ENCODE assay signal across 8 mouse cellular contexts in the genomic region with DNA sequence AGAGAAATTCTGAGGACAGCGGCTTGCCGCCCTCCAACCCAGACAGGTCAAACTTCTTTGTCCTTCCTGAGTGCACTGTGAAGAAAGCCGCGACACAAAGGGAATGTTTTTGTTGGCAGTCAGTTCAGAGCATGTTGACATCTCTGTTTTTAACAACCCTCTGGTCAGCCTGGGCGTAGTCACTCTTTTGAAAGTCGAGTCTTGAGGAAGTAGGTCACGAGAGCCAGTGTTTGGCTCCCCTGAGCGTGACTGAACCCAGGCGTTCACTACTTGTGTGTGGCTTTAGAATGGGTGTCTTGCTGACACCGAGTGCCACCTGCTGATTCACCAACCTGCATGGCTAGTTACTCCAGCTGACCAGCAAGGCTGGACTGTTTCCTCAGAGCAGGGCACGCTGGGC. TPM values are rescaled to one million over a fixed set of nuclear protein-coding genes. Genes with fewer than 3 reads are reported as not detected.
A peak's percentile ranks its signal among the peaks of the same experiment; 100 is the strongest.
DNase-seq lines count a peak whose midpoint lies in the region; ATAC-seq and TF ChIP-seq lines count a peak whose summit lies in the region.

No protein-coding gene starts in this region.

- no peaks in the 10 kb centered on the region for H3K27me3 ChIP-seq in liver, adult 2 months (ENCODE audit: control insufficient read depth, insufficient read depth, low read length)
- H3K27me3 ChIP-seq in liver, embryonic 11.5 days (replicated peaks; ENCODE audit: control insufficient read depth, insufficient read depth, low read length): no peaks in the 10 kb centered on the region

- H3K27ac ChIP-seq in liver, adult 2 months (replicated peaks; ENCODE audit: insufficient read depth, low read depth, low read length): no peak overlapping the region
- no peak overlapping the region for H3K27ac ChIP-seq in liver, embryonic 11.5 days (ENCODE audit: low read depth, low read length)

- 3% methylated on average over 11 of the region's 11 CpGs for WGBS in liver, adult 2 months
- WGBS in liver, embryonic 11.5 days: 45% methylated on average over 11 of the region's 11 CpGs

- peak overlapping the region; percentile 55 for H3K4me2 ChIP-seq in liver, embryonic 11.5 days

- ATAC-seq in liver, embryonic 11.5 days (replicated peaks; ENCODE audit: low FRiP score): 0 out of 2 replicates have a peak, but pooled peaks have one; percentile 24

- TF ChIP-seq POLR2A in liver, adult 2 months (IDR thresholded peaks at IDR 0.05; ENCODE audit: extremely low read depth, insufficient read depth, low read length): no peak

- no peaks in the 10 kb centered on the region for H3K79me2 ChIP-seq in liver, adult 2 months (ENCODE audit: control insufficient read depth, insufficient read depth, low read length)

- peaks cover 8% of the 10 kb centered on the region; the same call in 1 of the 2 replicates for H3K4me1 ChIP-seq in liver, adult 2 months (ENCODE audit: control insufficient read depth, insufficient read depth, low read length)
- H3K4me1 ChIP-seq in liver, embryonic 11.5 days (replicated peaks; ENCODE audit: control insufficient read depth, insufficient read depth, low read length): peaks cover 7% of the 10 kb centered on the region; the same call in 1 of the 2 replicates

- no peaks in the 10 kb centered on the region for H3K36me3 ChIP-seq in liver, adult 2 months (ENCODE audit: control insufficient read depth, insufficient read depth, low read length)
- H3K36me3 ChIP-seq in liver, embryonic 11.5 days (ENCODE audit: control insufficient read depth, insufficient read depth, low read length): no peaks in the 10 kb centered on the region

- TF ChIP-seq CTCF in liver, adult 2 months (IDR thresholded peaks at IDR 0.05; ENCODE audit: low read depth, low read length): no peak

- peak; percentile 82 for DNase-seq in liver, adult 2 months (ENCODE audit: extremely low read depth, low read depth, low spot score)
- DNase-seq in liver: no peak
- DNase-seq in heart, adult 9 months (ENCODE audit: low spot score in 2 of 2): peak; percentile 44 to 53
- no peak for DNase-seq in liver, embryonic 11.5 days (ENCODE audit: low spot score)
- DNase-seq in skeletal muscle tissue, adult 2 months (ENCODE audit: low read depth, low spot score): peak; percentile 34
- no peak for DNase-seq in cerebellum, adult 11 months
- DNase-seq in layer of hippocampus, adult 8-10 months (ENCODE audit: low spot score in 2 of 2): no peak
- no peak for DNase-seq in left cerebral cortex, adult 9 months (ENCODE audit: low spot score in 2 of 2)

- H3K9ac ChIP-seq in liver, adult 2 months (ENCODE audit: low read depth, low read length): no peak overlapping the region
- 0 out of 2 replicates have a peak overlapping the region, but pooled peaks have one; percentile 20 for H3K9ac ChIP-seq in liver, embryonic 11.5 days (ENCODE audit: low read depth, low read length)

- H3K4me3 ChIP-seq in liver, adult 2 months (ENCODE audit: insufficient read depth, low read depth, low read length): no peak overlapping the region
- no peak overlapping the region for H3K4me3 ChIP-seq in liver, embryonic 11.5 days (ENCODE audit: low read depth, low read length)

- H3K9me3 ChIP-seq in liver, embryonic 11.5 days (ENCODE audit: control insufficient read depth, low read length): no peaks in the 10 kb centered on the region

RNA-seq across cellular contexts. Expression of a gene that starts 18.4 kb away (rescaled TPM):
- total RNA-seq in liver, adult 2 months (2014; rRNA removed): 6.2 and 6.4 TPM in 2 replicates
- polyA plus RNA-seq in liver, adult 2 months (2012; rRNA removed): 5.7 and 6.1 TPM in 2 replicates
- 22.1 and 27.7 TPM in 2 replicates for polyA plus RNA-seq in liver, embryonic 11.5 days (2014; fragmentation: Nextera tagmentation; extraction: Ambion mirVana)
- 1 to 10 TPM; 8.5 to 9.7 (median 8.9) TPM for total RNA-seq in layer of hippocampus, adult 8-10 months (2022)

Comparison
In these comparisons a context has a peak if more than half of its experiments do, and no peak if none do; other contexts are left out.
1. DNase-seq: peak in liver, adult 2 months (single experiment), heart, adult 9 months (2 of 2) and skeletal muscle tissue, adult 2 months (single experiment); none in liver (single experiment), liver, embryonic 11.5 days (single experiment), cerebellum, adult 11 months (single experiment), layer of hippocampus, adult 8-10 months (0 of 2) and left cerebral cortex, adult 9 months (0 of 2).